Mouse (Mus musculus) CH12.LX (cell line): Measurements from ENCODE around the gene Corin. TPM values are rescaled to one million over a fixed set of nuclear protein-coding genes. Genes with fewer than 3 reads are reported as not detected.

ENCODE experiments used
- DNase-seq: peaks from one replicate; pipeline ENCODE4 v3.0.0-alpha.2; 2013; ENCODE audit errors: extremely low read depth
- H3K27ac ChIP-seq: 2 replicates; pipeline ENCODE4 v1.5.1; 2012; ENCODE audit warnings: low read depth, mild to moderate bottlenecking, control low read depth, moderate library complexity; ENCODE audit not compliant: insufficient read depth
- H3K27me3 ChIP-seq: replicated peaks from 2 replicates; pipeline ENCODE3; 2012; ENCODE audit warnings: inconsistent platforms
- H3K36me3 ChIP-seq, 2 experiments: replicated peaks in 1 of 2; 2 replicates each; pipeline versions ENCODE3 to v1.6.1; 2012; ENCODE audit warnings: inconsistent platforms in 1 of 2, low read length in 1 of 2, mild to moderate bottlenecking in 1 of 2, mixed read lengths in 1 of 2, moderate library complexity in 1 of 2; ENCODE audit not compliant: control insufficient read depth in 1 of 2, insufficient read depth in 1 of 2
- H3K4me1 ChIP-seq, 2 experiments: 2 replicates each; pipeline ENCODE4 v1.6.1; 2012; ENCODE audit warnings: inconsistent platforms in 1 of 2, moderate library complexity in 1 of 2; ENCODE audit not compliant: insufficient read depth in 2 of 2, control insufficient read depth in 1 of 2
- H3K4me2 ChIP-seq: 2 replicates; pipeline ENCODE4 v1.6.1; 2012; ENCODE audit warnings: low read depth, mild to moderate bottlenecking, control low read depth; ENCODE audit not compliant: poor library complexity, insufficient read depth, severe bottlenecking
- H3K4me3 ChIP-seq, 3 experiments: fragments of 150-350 bp in 1 of 3; sonication (generic) in 1 of 3; replicated peaks in 1 of 3; 2 replicates each; pipeline versions ENCODE3 to v1.5.1; 2011 to 2012; ENCODE audit warnings: low read depth in 2 of 3, low read length in 2 of 3, mild to moderate bottlenecking in 2 of 3, moderate library complexity in 2 of 3, control low read depth in 1 of 3, improper control_type of control experiment in 1 of 3, inconsistent platforms in 1 of 3, mixed read lengths in 1 of 3; ENCODE audit not compliant: poor library complexity in 1 of 3
- H3K79me2 ChIP-seq: replicated peaks from 2 replicates; pipeline ENCODE4 v1.6.1; 2012; ENCODE audit warnings: mild to moderate bottlenecking, moderate library complexity; ENCODE audit not compliant: control insufficient read depth, poor library complexity, insufficient read depth, severe bottlenecking; ENCODE audit errors: extremely low read depth
- H3K9ac ChIP-seq: 2 replicates; pipeline ENCODE4 v1.6.1; 2012; ENCODE audit warnings: low read depth, mild to moderate bottlenecking, control low read depth, moderate library complexity; ENCODE audit not compliant: insufficient read depth
- H3K9me3 ChIP-seq: replicated peaks from 2 replicates; pipeline ENCODE3; 2012; ENCODE audit warnings: low read length, inconsistent platforms, mixed read lengths
- ELF1 ChIP-seq: IDR thresholded peaks from 2 replicates; pipeline ENCODE4 v1.6.1; 2014; ENCODE audit warnings: low read depth, mild to moderate bottlenecking, inconsistent platforms, low read length, improper control_type of control experiment
- EP300 ChIP-seq: IDR thresholded peaks from 2 replicates; pipeline ENCODE4 v1.6.1; 2011; ENCODE audit warnings: low read length, improper control_type of control experiment
- ETS1 ChIP-seq: conservative IDR thresholded peaks from 2 replicates; pipeline ENCODE4 v1.6.1; 2012; ENCODE audit warnings: low read depth, mild to moderate bottlenecking, inconsistent platforms, low read length, improper control_type of control experiment, moderate library complexity
- IRF4 ChIP-seq: IDR thresholded peaks from 2 replicates; pipeline ENCODE4 v1.6.1; 2014; ENCODE audit warnings: low read depth, mild to moderate bottlenecking, inconsistent platforms, low read length, improper control_type of control experiment
- JUN ChIP-seq: IDR thresholded peaks from 2 replicates; pipeline ENCODE4 v1.6.1; 2011; ENCODE audit warnings: low read depth, mild to moderate bottlenecking, low read length, improper control_type of control experiment, moderate library complexity; ENCODE audit not compliant: insufficient read depth
- JUND ChIP-seq: conservative IDR thresholded peaks from 2 replicates; pipeline ENCODE4 v1.6.1; 2011; ENCODE audit warnings: low read depth, low read length, improper control_type of control experiment
- KAT2A ChIP-seq: IDR thresholded peaks from 2 replicates; pipeline ENCODE4 v1.6.1; 2012; ENCODE audit warnings: low read length, improper control_type of control experiment, inconsistent platforms; ENCODE audit not compliant: insufficient replicate concordance
- MAZ ChIP-seq: IDR thresholded peaks from 2 replicates; pipeline ENCODE4 v1.6.1; 2012; ENCODE audit warnings: low read depth, mild to moderate bottlenecking, inconsistent platforms, low read length, improper control_type of control experiment, moderate library complexity
- RAD21 ChIP-seq: IDR thresholded peaks from 2 replicates; pipeline ENCODE4 v1.6.1; 2011; ENCODE audit warnings: low read depth, mild to moderate bottlenecking, low read length, improper control_type of control experiment, moderate library complexity
- TBP ChIP-seq: conservative IDR thresholded peaks from 2 replicates; pipeline ENCODE4 v1.6.1; 2011; ENCODE audit warnings: low read depth, low read length, improper control_type of control experiment
- ZMIZ1 ChIP-seq: IDR thresholded peaks from 2 replicates; pipeline ENCODE4 v1.6.1; 2012; ENCODE audit warnings: low read depth, mild to moderate bottlenecking, inconsistent platforms, low read length, improper control_type of control experiment
- ZNF384 ChIP-seq: IDR thresholded peaks from 2 replicates; pipeline ENCODE4 v1.6.1; 2012; ENCODE audit warnings: low read depth, low read length, improper control_type of control experiment, inconsistent platforms
- dilution Hi-C: fragments of 300-500 bp; cut with MboI; formaldehyde crosslinking; loops from 2 replicates; pipeline ENCODE4 v1.14.3; 2020; ENCODE audit warnings: low sequenced_read_pairs; ENCODE audit not compliant: extremely low pct_unique_long_range_greater_than_20kb, extremely low pct_ligation_motif_present
- in situ Hi-C: fragments of 300-500 bp; cut with MboI; formaldehyde crosslinking; loops from 3 replicates; pipeline ENCODE4 v1.14.3; 2019; ENCODE audit warnings: low sequenced_read_pairs, low pct_ligation_motif_present, low pct_unique_long_range_greater_than_20kb, mixed read lengths
- polyA plus RNA-seq: library from polyadenylated mRNA; unstranded; fragments of >175 nt; gene quantifications from 2 replicates; pipeline ENCODE4 v1.2.1, GENCODE M21; 2012; ENCODE audit warnings: low read depth; ENCODE audit not compliant: insufficient read length
- total RNA-seq, 2 experiments: library from RNA; depleted of rRNA; stranded (reverse); fragments of 300-350 nt in 1 of 2; fragments of >200 nt in 1 of 2; gene quantifications; 2 replicates each; pipeline ENCODE4 v1.2.3; 2012 to 2014

Gene Corin
- total and polyA plus RNA-seq, 3 experiments: not detected

- DNase-seq: no peak
- no peaks in the 10 kb centered on the region for H3K79me2 ChIP-seq
- no peak overlapping the region for H3K4me3 ChIP-seq
- dilution Hi-C loops: no loop called here
- H3K27ac ChIP-seq: no peak overlapping the region
- TF ChIP-seq MAZ (no peak), ZMIZ1 (no peak), EP300 (no peak), IRF4 (no peak)
- TF ChIP-seq, all 38 proteins: peak for 0
- no peaks in the 10 kb centered on the region for H3K9me3 ChIP-seq
- H3K4me1 ChIP-seq: no peaks in the 10 kb centered on the region
- H3K4me2 ChIP-seq: no peak overlapping the region
- no peaks in the 10 kb centered on the region for H3K27me3 ChIP-seq
- in situ Hi-C loops: no loop called here
- H3K36me3 ChIP-seq: no peaks in the 10 kb centered on the region
- no peak overlapping the region for H3K9ac ChIP-seq
Observed at GRCm38 (mm10) chr5:72491232-72491631, 13.0 kb downstream of the Corin start.

GRCm38 (mm10) chr5:72480456-72480855 lies 23.8 kb downstream of the Corin start:
- Histone ChIP-seq H3K4me3 (no peak overlapping the region), H3K27me3 (no peaks in the 10 kb centered on the region), H3K79me2 (no peaks in the 10 kb centered on the region), H3K4me2 (no peak overlapping the region), H3K36me3 (no peaks in the 10 kb centered on the region), H3K27ac (no peak overlapping the region), H3K4me1 (no peaks in the 10 kb centered on the region), H3K9me3 (no peaks in the 10 kb centered on the region), H3K9ac (no peak overlapping the region)
- dilution Hi-C loops (no loop called here), in situ Hi-C loops (no loop called here)
- TF ChIP-seq KAT2A (no peak), ZNF384 (no peak), JUN (no peak), ETS1 (no peak), IRF4 (no peak)
- no peak for DNase-seq

GRCm38 (mm10) chr5:72472317-72473009 lies 31.8 kb downstream of the Corin start:
- Histone ChIP-seq H3K9me3 (no peaks in the 10 kb centered on the region), H3K27ac (no peak overlapping the region), H3K79me2 (no peaks in the 10 kb centered on the region), H3K4me3 (no peak overlapping the region), H3K4me1 (no peaks in the 10 kb centered on the region), H3K4me2 (no peak overlapping the region), H3K36me3 (no peaks in the 10 kb centered on the region), H3K9ac (no peak overlapping the region), H3K27me3 (no peaks in the 10 kb centered on the region)
- dilution Hi-C loops: no loop called here
- no peak for TF ChIP-seq TBP
- TF ChIP-seq ELF1: no peak
- no peak for TF ChIP-seq RAD21
- no peak for TF ChIP-seq KAT2A
- TF ChIP-seq JUND: no peak
- DNase-seq: no peak
- in situ Hi-C loops: no loop called here
